14 mouse cellular contexts compared by ENCODE assay signal in the genomic region with DNA sequence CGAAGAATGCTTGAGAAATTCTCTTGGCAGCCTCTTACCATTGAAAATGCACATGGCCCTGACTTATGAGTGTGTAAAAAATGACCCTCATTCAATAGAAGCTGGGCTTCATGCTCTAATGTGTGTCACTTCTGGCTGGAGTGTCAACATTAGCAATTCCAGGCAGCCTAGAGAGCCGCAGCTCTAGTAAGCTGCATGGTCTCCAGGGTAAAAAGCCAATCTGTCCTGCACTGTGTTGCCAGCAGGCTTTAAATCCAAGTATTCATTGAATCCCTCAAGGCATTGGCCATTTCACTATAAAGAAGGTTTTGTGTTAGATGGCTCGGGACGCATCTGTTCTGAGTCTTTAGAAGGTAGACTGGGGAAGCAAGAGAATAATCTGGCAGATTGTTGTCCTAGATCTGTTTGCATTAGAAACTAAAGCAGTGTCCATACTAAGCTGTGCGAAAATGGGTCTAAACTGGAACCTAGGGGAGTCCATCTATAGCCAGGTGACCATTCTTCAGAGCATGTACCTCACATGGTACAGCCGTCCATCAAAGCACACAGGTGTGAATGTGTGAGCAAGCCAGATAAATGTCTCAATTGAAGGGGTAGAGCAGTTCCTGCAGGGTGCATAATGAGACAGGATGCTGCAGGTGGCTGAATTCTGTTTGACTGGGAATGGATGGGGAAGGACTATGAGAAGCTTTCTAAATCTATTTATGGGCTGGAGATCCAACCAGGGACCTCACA.
DNase-seq lines count a peak whose midpoint lies in the region; ATAC-seq and TF ChIP-seq lines count a peak whose summit lies in the region.
"Had no signal": no experiment of that assay in that cellular context is flagged by ENCODE, and none has a peak within 500 bp of the region (broad histone marks: within the 10 kb centered on the region; RNA-seq: fewer than 3 reads in every experiment).

No protein-coding gene starts in this region.

- peak; percentile 86 for ATAC-seq in hindbrain, embryonic 16.5 days
- peak; percentile 62; the same call in 1 of the 2 replicates for ATAC-seq in midbrain, postnatal 0 days (ENCODE audit: low FRiP score)
- no peak for ATAC-seq in kidney, embryonic 15.5 days (replicated peaks; ENCODE audit: low FRiP score)

- TF ChIP-seq CTCF in midbrain, postnatal 0 days (IDR thresholded peaks at IDR 0.05): no peak

- no peak overlapping the region for H3K4me3 ChIP-seq in hindbrain, embryonic 10.5 days
- H3K4me3 ChIP-seq in hindbrain, embryonic 16.5 days (ENCODE audit: low read length): no peak overlapping the region
- no peak overlapping the region for H3K4me3 ChIP-seq in midbrain, postnatal 0 days (ENCODE audit: low read depth, low read length)
- H3K4me3 ChIP-seq in kidney, embryonic 15.5 days (replicated peaks): no peak overlapping the region
- H3K4me3 ChIP-seq: embryonic facial prominence, embryonic 13.5 days; heart, embryonic 13.5 days had no signal

- DNase-seq in heart, adult 11 months: peak; percentile 83
- no peak for DNase-seq in heart, postnatal 4 days
- peak; percentile 15 for DNase-seq in hindbrain, embryonic 10.5 days (ENCODE audit: low spot score)
- DNase-seq in midbrain, postnatal 0 days (ENCODE audit: low spot score): peak; percentile 78
- DNase-seq in c-Kit-positive CD71-positive TER-119-positive erythroid progenitor cells, embryonic 14.5 days (ENCODE audit: low spot score): no peak
- no peak for DNase-seq in kidney, postnatal 36 days
- DNase-seq: adrenal gland, postnatal 14 days; gastrocnemius, postnatal 36 days had no signal

- H3K4me1 ChIP-seq in hindbrain, embryonic 10.5 days (replicated peaks): peaks cover 14% of the 10 kb centered on the region
- H3K4me1 ChIP-seq in hindbrain, embryonic 16.5 days (ENCODE audit: control insufficient read depth, insufficient read depth, low read depth, low read length): peaks cover 11% of the 10 kb centered on the region
- H3K4me1 ChIP-seq in midbrain, postnatal 0 days (ENCODE audit: insufficient read depth, low read length): 0 out of 2 replicates have a peak, but pooled peaks cover 5% of the 10 kb centered on the region
- H3K4me1 ChIP-seq in kidney, embryonic 15.5 days: no peaks in the 10 kb centered on the region
- H3K4me1 ChIP-seq: heart, embryonic 13.5 days had no signal

- H3K9ac ChIP-seq in hindbrain, embryonic 16.5 days (ENCODE audit: low read depth, low read length): no peak overlapping the region
- H3K9ac ChIP-seq in midbrain, postnatal 0 days (replicated peaks; ENCODE audit: low read length, poor library complexity, severe bottlenecking): no peak overlapping the region
- no peak overlapping the region for H3K9ac ChIP-seq in kidney, embryonic 15.5 days
- H3K9ac ChIP-seq: embryonic facial prominence, embryonic 13.5 days; heart, embryonic 13.5 days had no signal

- no peak overlapping the region for H3K4me2 ChIP-seq in hindbrain, embryonic 16.5 days (ENCODE audit: low read length)
- H3K4me2 ChIP-seq in midbrain, postnatal 0 days (ENCODE audit: low read depth, low read length, poor library complexity, severe bottlenecking): no peak overlapping the region
- no peak overlapping the region for H3K4me2 ChIP-seq in kidney, embryonic 15.5 days
- H3K4me2 ChIP-seq: embryonic facial prominence, embryonic 13.5 days; heart, embryonic 13.5 days had no signal

- peak overlapping the region; percentile 53; the same call in 1 of the 2 replicates for H3K27ac ChIP-seq in hindbrain, embryonic 10.5 days
- no peak overlapping the region for H3K27ac ChIP-seq in hindbrain, embryonic 16.5 days (ENCODE audit: low read depth, low read length)
- no peak overlapping the region for H3K27ac ChIP-seq in midbrain, postnatal 0 days (ENCODE audit: low read depth, low read length)
- H3K27ac ChIP-seq in kidney, embryonic 15.5 days: no peak overlapping the region
- H3K27ac ChIP-seq: heart, embryonic 13.5 days; kidney, postnatal 0 days had no signal

- H3K36me3 ChIP-seq in hindbrain, embryonic 10.5 days: no peaks in the 10 kb centered on the region
- H3K36me3 ChIP-seq in hindbrain, embryonic 16.5 days (ENCODE audit: control insufficient read depth, insufficient read depth, low read length): no peaks in the 10 kb centered on the region
- H3K36me3 ChIP-seq in midbrain, postnatal 0 days (ENCODE audit: insufficient read depth, low read length): no peaks in the 10 kb centered on the region
- H3K36me3 ChIP-seq in kidney, embryonic 15.5 days: no peaks in the 10 kb centered on the region
- H3K36me3 ChIP-seq: embryonic facial prominence, embryonic 13.5 days; G1E; heart, embryonic 13.5 days had no signal

- 71% methylated on average over 6 of the region's 6 CpGs for WGBS in hindbrain, embryonic 10.5 days
- WGBS in hindbrain, embryonic 16.5 days: 38% methylated on average over 6 of the region's 6 CpGs
- WGBS in midbrain, postnatal 0 days: 34% methylated on average over 6 of the region's 6 CpGs
- WGBS in kidney, embryonic 15.5 days: 73% methylated on average over 6 of the region's 6 CpGs

- no peaks in the 10 kb centered on the region for H3K9me3 ChIP-seq in hindbrain, embryonic 10.5 days
- no peaks in the 10 kb centered on the region for H3K9me3 ChIP-seq in hindbrain, embryonic 16.5 days (ENCODE audit: control insufficient read depth, low read length)
- H3K9me3 ChIP-seq in midbrain, postnatal 0 days (ENCODE audit: low read length): no peaks in the 10 kb centered on the region
- H3K9me3 ChIP-seq in kidney, embryonic 15.5 days (replicated peaks): no peaks in the 10 kb centered on the region
- H3K9me3 ChIP-seq: embryonic facial prominence, embryonic 13.5 days; G1E; heart, embryonic 13.5 days had no signal

- H3K27me3 ChIP-seq in hindbrain, embryonic 10.5 days (ENCODE audit: insufficient read depth, poor library complexity, severe bottlenecking): no peaks in the 10 kb centered on the region
- no peaks in the 10 kb centered on the region for H3K27me3 ChIP-seq in hindbrain, embryonic 16.5 days (replicated peaks; ENCODE audit: control insufficient read depth, insufficient read depth, low read length)
- H3K27me3 ChIP-seq in midbrain, postnatal 0 days (ENCODE audit: insufficient read depth, low read length): no peaks in the 10 kb centered on the region
- peaks cover 11% of the 10 kb centered on the region; the same call in 1 of the 2 replicates for H3K27me3 ChIP-seq in kidney, embryonic 15.5 days
- H3K27me3 ChIP-seq: embryonic facial prominence, embryonic 13.5 days had no signal

Comparison
In these comparisons a context has a peak if more than half of its experiments do, and no peak if none do; other contexts are left out.
1. DNase-seq: peak in heart, adult 11 months (single experiment), hindbrain, embryonic 10.5 days (single experiment) and midbrain, postnatal 0 days (single experiment); none in heart, postnatal 4 days (single experiment), c-Kit-positive CD71-positive TER-119-positive erythroid progenitor cells, embryonic 14.5 days (single experiment) and kidney, postnatal 36 days (0 of 2).